Mouse (Mus musculus) Patski (cell line): ENCODE measurements around the gene S100pbp. TPM values are rescaled to one million over a fixed set of nuclear protein-coding genes. Genes with fewer than 3 reads are reported as not detected.

Source experiments
- ATAC-seq: fragments of 100-300 bp; one replicate; pipeline ENCODE4 v1.8.0; 2021
- CTCF ChIA-PET: fragments of 350-600 bp; sonication (Branson Sonifier 250); formaldehyde crosslinking; loops from one replicate; lab custom pipeline; 2022; ENCODE audit warnings: inconsistent platforms; lab: Charles Lee
- POLR2A ChIA-PET: fragments of 350-600 bp; sonication (Branson Sonifier 250); formaldehyde crosslinking; loops from one replicate; lab custom pipeline; 2022; ENCODE audit warnings: antibody characterized with exemption, inconsistent platforms; lab: Charles Lee
- DNase-seq: peaks from one replicate; pipeline ENCODE4 v3.0.0-alpha.2; 2011; ENCODE audit warnings: low read depth, low spot score
- H3K27me3 ChIP-seq: fragments of 371-371 bp; one replicate; pipeline ENCODE4 v1.5.1; 2021
- CTCF ChIP-seq: fragments of 100-300 bp; IDR thresholded peaks from one replicate; pipeline ENCODE4 v1.5.1; 2021
- in situ Hi-C: fragments of 300-500 bp; cut with MboI; formaldehyde crosslinking; loops from 3 replicates; pipeline ENCODE4 v1.11.1; 2018; ENCODE audit warnings: low pct_unique_long_range_greater_than_20kb, mixed read lengths
- polyA plus RNA-seq: library from polyadenylated mRNA; unstranded; gene quantifications from one replicate; pipeline ENCODE4 v1.2.3, GENCODE M21; 2021

Gene S100pbp
- polyA plus RNA-seq, 1 experiment from 2014 or later, result 20.2 TPM

GRCm38 (mm10) chr4:129130755-129131303 is 58.7 kb downstream of the S100pbp start:
- TF ChIP-seq CTCF, result no peak
- POLR2A ChIA-PET, result no interaction called here
- in situ Hi-C loops, result loop anchor here (10.0 to 25.0 kb wide), 2 partner anchors 144 to 331 kb away; partner anchors contain the start of gene Bsdc1
- no peak for DNase-seq
- no peak for ATAC-seq
- CTCF ChIA-PET, result interaction anchor here (1.3 kb wide), 2 partner anchors 10 to 13 kb away, joined by 3 read pairs; no protein-coding TSS in a partner anchor
- H3K27me3 ChIP-seq, result peaks cover under 1% of the 10 kb centered on the region

GRCm38 (mm10) chr4:129130149-129130548 is 59.4 kb downstream of the S100pbp start:
- peaks cover 7% of the 10 kb centered on the region for H3K27me3 ChIP-seq
- no peak for ATAC-seq
- ChIA-PET POLR2A (no interaction called here), CTCF (interaction anchor here (0.7 to 1.3 kb wide), 4 partner anchors 10 to 43 kb away, joined by 3 to 4 read pairs (median 4); no protein-coding TSS in a partner anchor)
- peak; percentile 66 for TF ChIP-seq CTCF
- no peak for DNase-seq
- in situ Hi-C loops, result loop anchor here (10.0 to 25.0 kb wide), 2 partner anchors 145 to 332 kb away; partner anchors contain the start of gene Bsdc1

GRCm38 (mm10) chr4:129129387-129129786 is 60.1 kb downstream of the S100pbp start:
- POLR2A ChIA-PET, result no interaction called here
- TF ChIP-seq CTCF, result no peak
- ATAC-seq (no peak), DNase-seq (no peak)
- peaks cover 15% of the 10 kb centered on the region for H3K27me3 ChIP-seq
- in situ Hi-C loops, result loop anchor here (25.0 kb wide), 1 partner anchor 333 kb away; the partner anchor contains the start of gene Bsdc1
- CTCF ChIA-PET, result interaction anchor here (0.7 to 1.3 kb wide), 4 partner anchors 11 to 42 kb away, joined by 3 to 4 read pairs (median 4); no protein-coding TSS in a partner anchor

- DNase-seq, result no peak
- CTCF ChIA-PET, result interaction anchor here (1.0 kb wide), 1 partner anchor 20 kb away, joined by 4 read pairs; no protein-coding TSS in a partner anchor
- TF ChIP-seq CTCF, result no peak
- POLR2A ChIA-PET, result no interaction called here
- no peak for ATAC-seq
- in situ Hi-C loops, result loop anchor here (25.0 kb wide), 1 partner anchor 334 kb away; the partner anchor contains the start of gene Bsdc1
- peaks cover 15% of the 10 kb centered on the region for H3K27me3 ChIP-seq
These were observed 60.8 kb downstream of the S100pbp start for GRCm38 (mm10) chr4:129128582-129129338.

GRCm38 (mm10) chr4:129125736-129126451 is 63.6 kb downstream of the S100pbp start:
- in situ Hi-C loops, result loop anchor here (25.0 kb wide), 1 partner anchor 336 kb away; the partner anchor contains the start of gene Bsdc1
- no peak for TF ChIP-seq CTCF
- ATAC-seq (no peak), DNase-seq (no peak)
- ChIA-PET POLR2A (no interaction called here), CTCF (no interaction called here)
- H3K27me3 ChIP-seq, result peaks cover 15% of the 10 kb centered on the region

GRCm38 (mm10) chr4:129124652-129125146 is 64.8 kb downstream of the S100pbp start:
- no peak for TF ChIP-seq CTCF
- peaks cover 24% of the 10 kb centered on the region for H3K27me3 ChIP-seq
- CTCF ChIA-PET, result interaction anchor here (1.3 kb wide), 1 partner anchor 151 kb away, joined by 3 read pairs; no protein-coding TSS in a partner anchor
- ATAC-seq, result no peak
- in situ Hi-C loops, result loop anchor here (25.0 kb wide), 2 partner anchors 338 to 512 kb away; partner anchors contain the start of genes Bsdc1, Tlr12 and Zscan20
- DNase-seq, result no peak
- POLR2A ChIA-PET, result no interaction called here

GRCm38 (mm10) chr4:129122719-129123118 is 66.8 kb downstream of the S100pbp start:
- in situ Hi-C loops, result loop anchor here (25.0 kb wide), 1 partner anchor 510 kb away; the partner anchor contains the start of genes Tlr12 and Zscan20
- peaks cover 24% of the 10 kb centered on the region for H3K27me3 ChIP-seq
- DNase-seq (no peak), ATAC-seq (no peak)
- no peak for TF ChIP-seq CTCF
- ChIA-PET CTCF (interaction anchor here (1.5 kb wide), 1 partner anchor 12 kb away, joined by 3 read pairs; no protein-coding TSS in a partner anchor), POLR2A (no interaction called here)

GRCm38 (mm10) chr4:129122107-129122506 is 67.4 kb downstream of the S100pbp start:
- POLR2A ChIA-PET, result no interaction called here
- CTCF ChIA-PET, result interaction anchor here (1.5 kb wide), 1 partner anchor 12 kb away, joined by 3 read pairs; no protein-coding TSS in a partner anchor
- DNase-seq, result no peak
- in situ Hi-C loops, result loop anchor here (25.0 kb wide), 1 partner anchor 510 kb away; the partner anchor contains the start of genes Tlr12 and Zscan20
- no peak for ATAC-seq
- TF ChIP-seq CTCF, result no peak
- H3K27me3 ChIP-seq, result peaks cover 24% of the 10 kb centered on the region

- no peak for ATAC-seq
- ChIA-PET POLR2A (no interaction called here), CTCF (interaction anchor here (1.5 kb wide), 1 partner anchor 13 kb away, joined by 3 read pairs; no protein-coding TSS in a partner anchor)
- in situ Hi-C loops, result loop anchor here (25.0 kb wide), 1 partner anchor 509 kb away; the partner anchor contains the start of genes Tlr12 and Zscan20
- DNase-seq, result no peak
- TF ChIP-seq CTCF, result no peak
- peaks cover 24% of the 10 kb centered on the region for H3K27me3 ChIP-seq
These were observed 67.9 kb downstream of the S100pbp start, which contains the start of gene Hpca for GRCm38 (mm10) chr4:129121569-129122086. Hpca (minus strand) TSS chr4:129122036.
